Mouse (Mus musculus) neutrophil, adult 5-6 weeks (primary cell): ENCODE results near the gene Ankrd27. TPM values are rescaled to one million over a fixed set of nuclear protein-coding genes. Genes with fewer than 3 reads are reported as not detected.

Experiments
- ATAC-seq: fragments of 151-379, 151-347 bp; 2 replicates; pipeline ENCODE4 v1.8.0; 2017; ENCODE audit warnings: mild to moderate bottlenecking, moderate TSS enrichment; ENCODE audit not compliant: insufficient number of reproducible peaks, poor library complexity, low FRiP score, severe bottlenecking; ENCODE audit errors: extremely low read depth
- total RNA-seq: library from RNA; stranded (forward); fragments of 200-1000 nt; gene quantifications from 2 replicates; pipeline ENCODE4 v1.2.3, GENCODE M21; 2017

Gene Ankrd27
- total RNA-seq, 1 experiment from 2014 or later = 21.1 TPM

- no peak for ATAC-seq
Measured at GRCm38 (mm10) chr7:35678976-35679375, 92.9 kb downstream of the Ankrd27 start.

DNA sequence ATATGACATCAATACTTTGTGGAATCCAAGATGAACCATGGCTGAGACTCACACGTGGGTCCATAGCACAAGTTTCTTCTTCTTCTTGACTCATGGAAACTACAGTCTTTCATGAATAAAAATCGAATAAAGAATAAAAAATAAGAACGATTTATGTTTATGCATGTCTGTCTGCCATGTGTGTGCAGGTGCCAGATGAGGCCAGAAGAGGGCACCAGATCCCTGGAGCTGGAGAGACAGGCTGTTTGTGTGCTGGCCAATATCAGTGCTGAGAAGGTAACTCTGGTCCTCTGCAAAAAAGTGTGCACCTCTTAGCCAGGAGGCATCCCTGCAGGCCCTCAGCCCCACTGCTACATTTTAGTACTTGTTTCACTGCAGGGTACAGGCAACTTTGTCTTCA lies 95.5 kb downstream of the Ankrd27 start:
- no peak for ATAC-seq

GRCm38 (mm10) chr7:35683409-35684122 lies 97.5 kb downstream of the Ankrd27 start:
- no peak for ATAC-seq

- no peak for ATAC-seq
Measured at GRCm38 (mm10) chr7:35686216-35686615, 100.2 kb downstream of the Ankrd27 start.

DNA sequence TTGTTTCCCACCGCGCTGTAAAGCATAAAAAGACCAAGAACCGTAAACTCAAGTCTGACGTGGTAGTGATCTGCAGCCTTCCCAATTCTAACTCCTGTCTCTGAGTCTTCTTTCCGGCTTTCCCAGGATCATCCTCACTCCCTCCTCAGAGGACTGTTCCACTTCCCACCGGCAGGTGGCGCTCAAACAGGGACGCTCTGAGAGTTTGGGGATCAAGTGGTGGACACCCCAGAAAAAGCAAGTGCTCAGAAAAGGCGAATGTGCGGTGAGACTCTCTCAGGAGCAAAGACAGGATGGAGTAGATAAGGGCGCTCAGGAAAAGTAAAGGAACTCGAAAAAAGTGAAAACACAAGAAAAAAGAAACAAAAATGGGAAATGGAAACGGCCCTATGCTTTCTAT lies 100.7 kb downstream of the Ankrd27 start:
- no peak for ATAC-seq

DNA sequence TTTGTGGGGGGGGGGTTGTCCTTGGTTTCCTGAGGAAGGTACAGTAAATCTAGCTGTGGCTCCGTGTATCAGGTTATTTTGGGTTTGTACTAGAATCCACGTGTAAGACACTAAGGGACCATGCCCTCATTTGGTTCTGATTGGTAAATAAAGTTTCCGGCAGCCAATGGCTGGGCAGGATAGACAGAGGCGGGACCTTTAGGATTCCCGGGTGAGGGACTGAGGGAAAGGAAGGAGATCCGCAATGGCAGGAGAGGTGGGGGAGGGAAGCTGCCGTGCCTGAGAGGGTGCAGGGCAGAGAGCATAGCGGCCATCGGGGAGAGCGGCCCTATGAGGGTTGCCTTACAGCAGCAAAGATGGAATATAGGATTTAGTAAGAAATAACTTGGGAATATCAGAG lies 101.2 kb downstream of the Ankrd27 start:
- no peak for ATAC-seq

DNA sequence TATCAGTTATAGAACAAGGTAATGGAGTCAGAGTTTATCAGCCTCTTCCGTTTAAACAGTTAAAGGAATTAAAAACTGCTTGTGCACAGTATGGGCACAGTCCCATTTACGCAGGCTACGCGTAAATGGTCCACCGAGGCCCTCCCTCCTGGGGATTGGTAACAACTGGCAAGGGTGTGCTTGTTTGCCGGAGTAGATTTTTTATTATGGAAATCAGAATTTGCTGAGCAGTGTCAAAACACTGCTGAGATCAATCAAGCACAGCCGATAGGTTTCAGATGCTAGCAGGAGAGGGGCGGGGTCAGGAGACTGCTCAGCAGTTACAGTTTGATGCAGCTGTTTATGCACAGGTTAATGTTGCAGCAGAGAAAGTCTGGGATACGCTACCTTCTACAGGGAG lies 102.2 kb downstream of the Ankrd27 start:
- no peak for ATAC-seq

Other genes with a start within 250 kb of the Ankrd27 start
- 11.2 and 14.1 TPM in 2 replicates for gene Faap24, start 189.4 kb upstream of the Ankrd27 start, total RNA-seq
- 48.5 and 51.8 TPM in 2 replicates for gene Cep89, start 189.2 kb upstream of the Ankrd27 start, total RNA-seq
- not detected in 2 replicates for gene Slc7a9, start 137.4 kb upstream of the Ankrd27 start, total RNA-seq
- not detected in 2 replicates for gene Tdrd12, start 48.5 kb upstream of the Ankrd27 start, total RNA-seq
- gene Nudt19, start 29.9 kb upstream of the Ankrd27 start, total RNA-seq = 6.1 and 6.4 TPM in 2 replicates
- gene Rgs9bp, start 662 bp upstream of the Ankrd27 start, total RNA-seq = 0.12 TPM in 1 of 2 replicates, not detected in the other
- 39.9 and 56.6 TPM in 2 replicates for gene Pdcd5, start 61.3 kb downstream of the Ankrd27 start, total RNA-seq
- 8.7 and 15.1 TPM in 2 replicates for gene Dpy19l3, start 168.2 kb downstream of the Ankrd27 start, total RNA-seq
- 24.6 and 27.7 TPM in 2 replicates for gene Zfp507, start 216.8 kb downstream of the Ankrd27 start, total RNA-seq